Mouse (Mus musculus): ENCODE data around the gene Ly6g6c.

- TF ChIP-seq CTCF (IDR thresholded peaks at IDR 0.05; ENCODE audit: low read depth, low read length) (no peak), POLR2A (IDR thresholded peaks at IDR 0.05; ENCODE audit: insufficient read depth, low read length) (no peak)
Measured at GRCm38 (mm10) chr17:35101161-35101560, 36.0 kb downstream of the Ly6g6c start.

Measured in ES-Bruce4 (cell line).